Mouse (Mus musculus): ENCODE data around the gene Cradd. TPM values are rescaled to one million over a fixed set of nuclear protein-coding genes. Genes with fewer than 3 reads are reported as not detected.

Gene Cradd
- polyA plus RNA-seq, 1 experiment from 2014 or later, result 9.8 TPM

DNA sequence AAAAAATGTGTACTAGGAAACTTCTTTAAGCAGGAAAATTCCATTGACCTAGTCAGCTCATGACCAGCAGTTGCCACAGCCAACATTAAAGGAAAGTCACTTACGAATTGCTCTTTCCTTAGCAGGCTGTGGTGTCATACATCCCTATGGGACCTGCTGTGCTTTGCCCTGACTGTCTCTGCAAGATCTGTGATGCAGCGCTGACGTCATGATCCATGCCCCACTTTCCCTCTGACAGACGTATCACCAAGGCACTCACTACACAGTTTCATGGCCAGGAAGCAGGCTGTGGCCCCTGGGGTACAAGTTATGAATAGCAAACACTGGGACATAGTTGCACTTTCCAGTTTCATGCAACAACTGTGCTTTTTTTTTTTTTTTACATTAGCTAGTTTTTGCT lies 113.8 kb downstream of the Cradd start:
- no peaks in the 10 kb centered on the region for H3K36me3 ChIP-seq (ENCODE audit: control insufficient read depth, insufficient read depth, low read length)
- H3K4me2 ChIP-seq (replicated peaks; ENCODE audit: low read depth), result no peak overlapping the region
- no peak overlapping the region for H3K27ac ChIP-seq (replicated peaks)
- ATAC-seq (ENCODE audit: low FRiP score, low TSS enrichment) (no peak), DNase-seq (ENCODE audit: low spot score) (no peak)
- H3K9ac ChIP-seq (ENCODE audit: low read length), result no peak overlapping the region
- no peaks in the 10 kb centered on the region for H3K27me3 ChIP-seq (ENCODE audit: control insufficient read depth, insufficient read depth, low read length)
- no peak for TF ChIP-seq CTCF (IDR thresholded peaks at IDR 0.05; ENCODE audit: low read depth)
- no peak for TF ChIP-seq EP300 (optimal IDR thresholded peaks at IDR 0.05)
- H3K4me1 ChIP-seq (replicated peaks; ENCODE audit: control insufficient read depth, insufficient read depth), result no peaks in the 10 kb centered on the region
- WGBS, result 72% methylated on average over 4 of the region's 4 CpGs
- H3K4me3 ChIP-seq (ENCODE audit: low read depth, low read length), result no peak overlapping the region
- H3K9me3 ChIP-seq (ENCODE audit: control insufficient read depth, low read length), result no peaks in the 10 kb centered on the region

GRCm38 (mm10) chr10:95207423-95207822 lies 116.5 kb downstream of the Cradd start:
- WGBS, result 94% methylated on average over 8 of the region's 8 CpGs
- H3K9me3 ChIP-seq (ENCODE audit: control insufficient read depth, low read length), result no peaks in the 10 kb centered on the region
- no peak for ATAC-seq (ENCODE audit: low FRiP score, low TSS enrichment)
- H3K27me3 ChIP-seq (ENCODE audit: control insufficient read depth, insufficient read depth, low read length), result no peaks in the 10 kb centered on the region
- H3K9ac ChIP-seq (ENCODE audit: low read length), result no peak overlapping the region
- TF ChIP-seq EP300 (optimal IDR thresholded peaks at IDR 0.05) (no peak), CTCF (IDR thresholded peaks at IDR 0.05; ENCODE audit: low read depth) (no peak)
- H3K4me1 ChIP-seq (replicated peaks; ENCODE audit: control insufficient read depth, insufficient read depth), result no peaks in the 10 kb centered on the region
- no peak overlapping the region for H3K4me3 ChIP-seq (ENCODE audit: low read depth, low read length)
- H3K27ac ChIP-seq (replicated peaks), result no peak overlapping the region
- no peak overlapping the region for H3K4me2 ChIP-seq (replicated peaks; ENCODE audit: low read depth)
- DNase-seq (ENCODE audit: low spot score), result no peak
- no peaks in the 10 kb centered on the region for H3K36me3 ChIP-seq (ENCODE audit: control insufficient read depth, insufficient read depth, low read length)

DNA sequence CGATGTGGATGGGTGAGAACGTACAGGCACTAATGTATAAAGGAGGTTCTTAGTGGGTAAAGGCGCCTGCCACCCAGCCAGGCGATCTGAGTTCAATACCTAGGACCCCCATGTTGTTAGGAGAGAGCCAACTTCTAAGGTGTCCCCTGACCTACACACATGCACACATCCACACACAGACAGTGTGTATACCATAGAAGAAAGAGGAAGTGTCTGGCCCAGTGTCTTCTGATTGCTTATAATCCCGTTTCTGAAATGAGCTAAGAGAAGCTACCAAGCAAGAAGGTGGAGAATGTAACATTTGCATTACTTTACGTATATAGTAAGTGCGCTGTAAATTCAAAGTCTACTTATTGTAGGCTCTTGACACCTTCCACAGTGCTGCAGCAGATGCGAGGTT lies 122.4 kb downstream of the Cradd start:
- no peak overlapping the region for H3K9ac ChIP-seq (ENCODE audit: low read length)
- WGBS, result 90% methylated on average over 8 of the region's 8 CpGs
- no peaks in the 10 kb centered on the region for H3K9me3 ChIP-seq (ENCODE audit: control insufficient read depth, low read length)
- DNase-seq (ENCODE audit: low spot score) (no peak), ATAC-seq (ENCODE audit: low FRiP score, low TSS enrichment) (no peak)
- H3K36me3 ChIP-seq (ENCODE audit: control insufficient read depth, insufficient read depth, low read length), result no peaks in the 10 kb centered on the region
- no peak overlapping the region for H3K4me2 ChIP-seq (replicated peaks; ENCODE audit: low read depth)
- no peak overlapping the region for H3K27ac ChIP-seq (replicated peaks)
- no peaks in the 10 kb centered on the region for H3K27me3 ChIP-seq (ENCODE audit: control insufficient read depth, insufficient read depth, low read length)
- 0 out of 2 replicates have a peak, but pooled peaks cover 3% of the 10 kb centered on the region for H3K4me1 ChIP-seq (replicated peaks; ENCODE audit: control insufficient read depth, insufficient read depth)
- TF ChIP-seq CTCF (IDR thresholded peaks at IDR 0.05; ENCODE audit: low read depth) (no peak), EP300 (optimal IDR thresholded peaks at IDR 0.05) (no peak)
- no peak overlapping the region for H3K4me3 ChIP-seq (ENCODE audit: low read depth, low read length)

GRCm38 (mm10) chr10:95200323-95200722 lies 123.6 kb downstream of the Cradd start:
- Histone ChIP-seq H3K4me1 (replicated peaks; ENCODE audit: control insufficient read depth, insufficient read depth) (0 out of 2 replicates have a peak, but pooled peaks cover 3% of the 10 kb centered on the region), H3K27me3 (ENCODE audit: control insufficient read depth, insufficient read depth, low read length) (no peaks in the 10 kb centered on the region), H3K36me3 (ENCODE audit: control insufficient read depth, insufficient read depth, low read length) (no peaks in the 10 kb centered on the region), H3K4me2 (replicated peaks; ENCODE audit: low read depth) (no peak overlapping the region), H3K27ac (replicated peaks) (no peak overlapping the region), H3K9me3 (ENCODE audit: control insufficient read depth, low read length) (no peaks in the 10 kb centered on the region), H3K4me3 (ENCODE audit: low read depth, low read length) (no peak overlapping the region), H3K9ac (ENCODE audit: low read length) (no peak overlapping the region)
- ATAC-seq (ENCODE audit: low FRiP score, low TSS enrichment) (no peak), DNase-seq (ENCODE audit: low spot score) (no peak)
- TF ChIP-seq CTCF (IDR thresholded peaks at IDR 0.05; ENCODE audit: low read depth) (no peak), EP300 (optimal IDR thresholded peaks at IDR 0.05) (no peak)
- 53% methylated on average over 7 of the region's 7 CpGs for WGBS

DNA sequence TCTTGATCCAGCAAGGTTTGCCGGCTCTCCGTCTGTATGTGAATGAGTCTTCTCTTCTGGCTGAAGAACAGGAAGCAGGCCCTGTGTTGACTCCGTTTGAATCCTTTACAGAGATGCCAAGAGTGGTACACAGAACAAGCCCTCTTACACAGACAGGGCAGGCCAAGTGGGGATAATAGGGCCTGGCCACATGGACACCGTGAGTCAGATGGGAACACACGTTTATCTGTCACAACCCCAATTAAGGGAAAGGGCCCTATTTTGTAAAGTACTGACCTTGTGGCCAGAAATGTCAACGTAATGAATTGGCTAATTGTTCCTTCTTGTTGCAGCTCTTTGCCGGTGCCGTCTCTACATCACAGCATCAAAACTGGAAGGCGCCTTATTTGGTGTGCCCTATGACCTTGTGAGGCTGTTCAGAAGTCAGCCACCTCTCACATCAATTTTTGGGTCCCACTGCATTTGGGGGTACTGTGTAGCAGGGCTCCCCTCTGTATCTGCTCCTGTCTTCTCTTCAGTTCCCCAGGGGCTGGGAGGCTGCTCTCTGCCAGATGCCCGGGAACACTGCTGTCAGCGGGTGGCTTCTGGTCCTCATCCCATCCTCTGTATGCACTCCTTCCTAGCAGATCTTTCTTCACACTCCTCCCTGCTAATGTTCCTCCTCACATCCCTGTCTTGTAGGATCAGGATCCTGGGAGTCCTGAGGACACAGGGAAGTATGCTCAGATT lies 124.2 kb downstream of the Cradd start:
- 59% methylated on average over 11 of the region's 11 CpGs for WGBS
- H3K27ac ChIP-seq (replicated peaks), result no peak overlapping the region

GRCm38 (mm10) chr10:95197377-95197776 lies 126.6 kb downstream of the Cradd start:
- no peak; the same call in 1 of the 2 replicates for ATAC-seq (ENCODE audit: low FRiP score, low TSS enrichment)
- Histone ChIP-seq H3K4me3 (ENCODE audit: low read depth, low read length) (no peak overlapping the region), H3K9ac (ENCODE audit: low read length) (no peak overlapping the region), H3K4me1 (replicated peaks; ENCODE audit: control insufficient read depth, insufficient read depth) (0 out of 2 replicates have a peak, but pooled peaks cover 3% of the 10 kb centered on the region), H3K4me2 (replicated peaks; ENCODE audit: low read depth) (no peak overlapping the region), H3K27me3 (ENCODE audit: control insufficient read depth, insufficient read depth, low read length) (no peaks in the 10 kb centered on the region), H3K36me3 (ENCODE audit: control insufficient read depth, insufficient read depth, low read length) (no peaks in the 10 kb centered on the region), H3K9me3 (ENCODE audit: control insufficient read depth, low read length) (no peaks in the 10 kb centered on the region), H3K27ac (replicated peaks) (no peak overlapping the region)
- 47% methylated on average over 8 of the region's 8 CpGs for WGBS
- no peak for DNase-seq (ENCODE audit: low spot score)
- no peak for TF ChIP-seq EP300 (optimal IDR thresholded peaks at IDR 0.05)
- TF ChIP-seq CTCF (IDR thresholded peaks at IDR 0.05; ENCODE audit: low read depth), result no peak

More for the DNA sequence above, 124.2 kb downstream of the Cradd start:
- Histone ChIP-seq H3K4me2 (replicated peaks; ENCODE audit: low read depth) (no peak overlapping the region), H3K9ac (ENCODE audit: low read length) (no peak overlapping the region), H3K4me3 (ENCODE audit: low read depth, low read length) (no peak overlapping the region), H3K9me3 (ENCODE audit: control insufficient read depth, low read length) (no peaks in the 10 kb centered on the region), H3K36me3 (ENCODE audit: control insufficient read depth, insufficient read depth, low read length) (no peaks in the 10 kb centered on the region), H3K4me1 (replicated peaks; ENCODE audit: control insufficient read depth, insufficient read depth) (0 out of 2 replicates have a peak, but pooled peaks cover 3% of the 10 kb centered on the region), H3K27me3 (ENCODE audit: control insufficient read depth, insufficient read depth, low read length) (no peaks in the 10 kb centered on the region)
- DNase-seq (ENCODE audit: low spot score) (no peak), ATAC-seq (ENCODE audit: low FRiP score, low TSS enrichment) (no peak)
- no peak for TF ChIP-seq EP300 (optimal IDR thresholded peaks at IDR 0.05)
- no peak for TF ChIP-seq CTCF (IDR thresholded peaks at IDR 0.05; ENCODE audit: low read depth)
